Mouse (Mus musculus) G1E (cell line): ENCODE data around the gene Chd9.

Source experiments
- CTCF ChIP-seq: IDR thresholded peaks from 2 replicates; pipeline ENCODE4 v1.5.1; 2012; ENCODE audit warnings: low read depth, low read length, inconsistent platforms, mixed read lengths
- GATA1 ChIP-seq: IDR thresholded peaks from 2 replicates; pipeline ENCODE4 v1.6.1; 2012; ENCODE audit warnings: borderline replicate concordance, low read length, inconsistent platforms, mixed read lengths
- POLR2AphosphoS5 ChIP-seq: IDR thresholded peaks from 2 replicates; pipeline ENCODE4 v1.6.1; 2012; ENCODE audit warnings: low read depth, low read length, inconsistent platforms; ENCODE audit not compliant: insufficient replicate concordance
- TAL1 ChIP-seq: conservative IDR thresholded peaks from 2 replicates; pipeline ENCODE4 v1.6.1; 2012; ENCODE audit warnings: low read depth, low read length, inconsistent platforms, mixed read lengths

GRCm38 (mm10) chr8:91034417-91034816 is 206.3 kb downstream of the Chd9 start:
- TF ChIP-seq CTCF: no peak
- no peak for TF ChIP-seq TAL1
- TF ChIP-seq GATA1: no peak
- no peak for TF ChIP-seq POLR2AphosphoS5
